Mouse (Mus musculus): Measurements from ENCODE around the gene Ddx31. TPM values are rescaled to one million over a fixed set of nuclear protein-coding genes. Genes with fewer than 3 reads are reported as not detected.
A peak's percentile ranks its signal among the peaks of the same experiment; 100 is the strongest.

Gene Ddx31
- polyA plus RNA-seq, 1 experiment from 2014 or later = 17.5 TPM

DNA sequence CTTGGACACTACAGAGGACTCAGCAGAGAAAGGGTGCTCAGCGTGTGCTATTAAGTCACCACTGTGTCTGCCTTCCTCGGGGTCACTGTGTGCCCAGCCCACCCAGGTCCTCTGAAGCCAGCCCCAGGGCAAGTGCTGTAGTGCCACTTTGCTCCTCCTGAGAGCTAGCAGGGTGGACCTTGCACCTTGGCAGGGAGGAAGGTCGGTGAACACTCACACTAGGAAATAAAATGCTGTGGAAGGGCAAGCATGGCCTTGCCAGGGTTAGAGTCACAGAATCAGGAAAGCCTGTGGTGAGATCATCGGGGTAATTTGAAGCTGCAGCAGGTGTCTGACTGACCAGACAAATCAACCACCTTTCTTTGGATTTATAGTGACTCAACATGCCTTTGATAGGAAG, 65.4 kb downstream of the Ddx31 start:
- no peak overlapping the region for H3K4me2 ChIP-seq (ENCODE audit: low read length)
- DNase-seq (ENCODE audit: low spot score) (no peak), ATAC-seq (replicated peaks; ENCODE audit: low FRiP score, low TSS enrichment, low read depth) (no peak)
- H3K27ac ChIP-seq (ENCODE audit: low read depth) = no peak overlapping the region
- H3K4me3 ChIP-seq (ENCODE audit: low read depth, low read length) = no peak overlapping the region
- H3K9me3 ChIP-seq (ENCODE audit: control insufficient read depth, low read length) = no peaks in the 10 kb centered on the region
- H3K27me3 ChIP-seq (replicated peaks; ENCODE audit: control insufficient read depth, insufficient read depth, low read length) = peaks cover 44% of the 10 kb centered on the region
- H3K9ac ChIP-seq (ENCODE audit: low read length) = no peak overlapping the region
- peaks cover 24% of the 10 kb centered on the region for H3K36me3 ChIP-seq (ENCODE audit: control insufficient read depth, insufficient read depth, low read length)
- WGBS = 74% methylated on average over 4 of the region's 4 CpGs
- H3K4me1 ChIP-seq (replicated peaks; ENCODE audit: control insufficient read depth, insufficient read depth, low read length) = no peaks in the 10 kb centered on the region

DNA sequence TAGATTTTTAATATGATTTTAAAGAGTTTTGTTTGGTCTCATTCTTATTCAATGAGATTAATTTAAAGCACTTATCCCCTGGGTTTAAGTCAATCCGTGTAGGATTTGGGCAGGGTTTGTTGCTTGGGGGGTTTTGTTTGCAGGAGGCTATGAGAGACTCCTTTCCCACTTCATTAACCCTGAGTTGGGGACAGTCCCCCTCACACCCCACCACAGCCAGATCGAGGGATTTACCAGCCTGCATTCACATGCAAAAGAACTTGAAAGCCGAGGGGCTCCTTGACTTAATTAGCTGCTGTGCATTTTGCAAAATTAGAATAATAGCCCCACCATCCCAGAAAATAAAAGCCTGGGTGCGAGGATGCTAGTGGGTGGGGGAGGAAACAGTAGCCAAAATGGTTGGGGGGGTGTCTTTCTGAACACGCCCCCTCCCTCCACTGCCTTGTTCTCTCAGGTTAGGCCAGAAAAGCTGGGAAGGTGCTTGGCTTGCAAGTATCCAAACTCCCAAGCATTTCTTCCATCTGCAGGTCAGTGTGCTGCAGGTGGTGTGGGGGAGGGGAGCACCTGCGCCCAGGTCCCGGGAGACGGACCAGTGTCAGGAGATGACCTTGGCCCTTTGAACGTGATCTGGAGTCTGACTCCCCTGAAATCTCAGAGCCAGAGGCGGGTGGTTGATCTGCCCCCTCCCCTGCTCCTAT, 67.6 kb downstream of the Ddx31 start:
- H3K36me3 ChIP-seq (ENCODE audit: control insufficient read depth, insufficient read depth, low read length) = peaks cover 18% of the 10 kb centered on the region
- no peak overlapping the region for H3K27ac ChIP-seq (ENCODE audit: low read depth)
- no peak overlapping the region for H3K9ac ChIP-seq (ENCODE audit: low read length)
- H3K4me2 ChIP-seq (ENCODE audit: low read length) = peak overlapping the region; percentile 31; the same call in 1 of the 2 replicates
- no peak overlapping the region for H3K4me3 ChIP-seq (ENCODE audit: low read depth, low read length)
- H3K4me1 ChIP-seq (replicated peaks; ENCODE audit: control insufficient read depth, insufficient read depth, low read length) = no peaks in the 10 kb centered on the region
- H3K9me3 ChIP-seq (ENCODE audit: control insufficient read depth, low read length) = no peaks in the 10 kb centered on the region
- DNase-seq (ENCODE audit: low spot score) = no peak
- 10% methylated on average over 10 of the region's 10 CpGs for WGBS
- H3K27me3 ChIP-seq (replicated peaks; ENCODE audit: control insufficient read depth, insufficient read depth, low read length) = peaks cover 66% of the 10 kb centered on the region
- ATAC-seq (replicated peaks; ENCODE audit: low FRiP score, low TSS enrichment, low read depth) = no peak

DNA sequence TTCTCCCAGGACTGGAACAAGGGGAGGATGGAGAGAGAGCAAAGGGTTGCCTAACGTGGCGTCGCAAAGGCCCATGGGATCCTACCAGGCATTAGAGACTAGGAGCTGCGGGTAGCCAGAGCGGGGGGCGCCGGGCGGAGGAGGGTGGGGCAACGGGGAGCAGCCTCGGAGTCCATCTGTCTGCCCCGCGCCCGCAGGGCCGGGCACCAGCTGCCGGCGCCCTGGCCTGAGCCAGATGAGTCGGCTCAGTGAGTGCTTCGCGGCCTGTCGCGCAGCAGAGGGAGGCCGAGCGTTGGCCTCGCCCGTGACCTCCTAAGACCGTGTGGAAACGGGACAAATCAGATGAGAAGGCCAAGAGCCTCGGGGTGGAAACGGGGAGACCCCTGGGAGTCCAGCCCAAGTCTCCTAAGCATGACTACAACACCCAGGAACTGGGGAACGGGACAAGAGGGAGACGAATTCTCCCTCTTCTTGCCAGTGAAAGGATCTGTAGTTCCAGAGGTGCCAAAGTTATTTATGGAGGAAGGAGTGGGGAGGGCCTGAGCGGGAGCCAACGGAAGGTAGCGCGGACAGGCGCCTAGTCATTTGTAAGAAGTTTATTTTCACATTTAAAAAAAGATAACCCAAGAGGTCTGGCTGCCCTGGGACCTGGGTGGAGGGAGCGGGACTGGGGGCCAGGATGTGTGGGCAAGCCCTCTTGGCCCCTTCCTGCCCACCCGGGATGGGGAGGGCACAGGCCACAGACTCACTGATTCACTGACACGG, 68.4 kb downstream of the Ddx31 start:
- peak overlapping the region; percentile 31 for H3K4me2 ChIP-seq (ENCODE audit: low read length)
- H3K9me3 ChIP-seq (ENCODE audit: control insufficient read depth, low read length) = no peaks in the 10 kb centered on the region
- no peak overlapping the region for H3K27ac ChIP-seq (ENCODE audit: low read depth)
- H3K4me1 ChIP-seq (replicated peaks; ENCODE audit: control insufficient read depth, insufficient read depth, low read length) = no peaks in the 10 kb centered on the region
- H3K36me3 ChIP-seq (ENCODE audit: control insufficient read depth, insufficient read depth, low read length) = peaks cover 18% of the 10 kb centered on the region
- WGBS = under 1% methylated on average over 38 of the region's 39 CpGs
- no peak overlapping the region for H3K4me3 ChIP-seq (ENCODE audit: low read depth, low read length)
- peaks cover 73% of the 10 kb centered on the region for H3K27me3 ChIP-seq (replicated peaks; ENCODE audit: control insufficient read depth, insufficient read depth, low read length)
- H3K9ac ChIP-seq (ENCODE audit: low read length) = no peak overlapping the region
- peak; percentile 23; the same call in 1 of the 2 replicates for ATAC-seq (replicated peaks; ENCODE audit: low FRiP score, low TSS enrichment, low read depth)
- peak; percentile 62 for DNase-seq (ENCODE audit: low spot score)

DNA sequence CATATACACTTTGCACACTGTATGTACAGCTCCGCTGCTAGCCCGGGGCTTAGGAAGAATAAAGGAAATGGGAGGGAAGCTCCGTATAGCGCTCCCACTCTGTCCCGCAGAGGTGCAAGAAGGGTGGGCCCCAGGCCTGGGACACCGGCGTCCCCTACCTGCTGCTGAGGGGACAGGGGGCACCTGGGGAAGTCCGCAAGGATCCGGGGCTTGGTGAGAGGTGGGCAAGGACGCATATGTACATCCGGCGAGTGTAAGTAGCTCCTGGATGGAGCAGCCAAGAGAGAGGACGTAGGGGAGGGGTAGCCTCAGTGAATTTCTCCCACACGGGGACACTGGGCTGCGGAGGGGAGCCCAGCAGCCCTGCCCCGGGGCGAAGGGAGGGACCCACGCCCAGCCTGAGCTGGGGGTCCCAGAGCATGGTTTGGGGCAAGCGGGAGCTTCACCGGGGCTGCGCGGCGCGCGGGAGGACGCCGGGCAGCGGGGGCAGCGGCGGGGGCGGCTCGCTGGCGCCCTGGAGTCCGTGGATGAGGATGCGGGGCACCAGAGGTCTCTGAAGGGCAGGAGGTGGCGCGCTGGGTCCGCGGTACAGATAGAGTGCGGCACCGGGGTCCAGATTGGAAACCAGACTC, 69.1 kb downstream of the Ddx31 start:
- Histone ChIP-seq H3K27ac (ENCODE audit: low read depth) (no peak overlapping the region), H3K27me3 (replicated peaks; ENCODE audit: control insufficient read depth, insufficient read depth, low read length) (peaks cover 81% of the 10 kb centered on the region), H3K4me2 (ENCODE audit: low read length) (no peak overlapping the region), H3K9me3 (ENCODE audit: control insufficient read depth, low read length) (no peaks in the 10 kb centered on the region), H3K4me1 (replicated peaks; ENCODE audit: control insufficient read depth, insufficient read depth, low read length) (no peaks in the 10 kb centered on the region), H3K4me3 (ENCODE audit: low read depth, low read length) (no peak overlapping the region), H3K9ac (ENCODE audit: low read length) (no peak overlapping the region), H3K36me3 (ENCODE audit: control insufficient read depth, insufficient read depth, low read length) (peaks cover 17% of the 10 kb centered on the region)
- DNase-seq (ENCODE audit: low spot score) (peak; percentile 67), ATAC-seq (replicated peaks; ENCODE audit: low FRiP score, low TSS enrichment, low read depth) (no peak)
- WGBS = 1% methylated on average over 41 of the region's 41 CpGs

DNA sequence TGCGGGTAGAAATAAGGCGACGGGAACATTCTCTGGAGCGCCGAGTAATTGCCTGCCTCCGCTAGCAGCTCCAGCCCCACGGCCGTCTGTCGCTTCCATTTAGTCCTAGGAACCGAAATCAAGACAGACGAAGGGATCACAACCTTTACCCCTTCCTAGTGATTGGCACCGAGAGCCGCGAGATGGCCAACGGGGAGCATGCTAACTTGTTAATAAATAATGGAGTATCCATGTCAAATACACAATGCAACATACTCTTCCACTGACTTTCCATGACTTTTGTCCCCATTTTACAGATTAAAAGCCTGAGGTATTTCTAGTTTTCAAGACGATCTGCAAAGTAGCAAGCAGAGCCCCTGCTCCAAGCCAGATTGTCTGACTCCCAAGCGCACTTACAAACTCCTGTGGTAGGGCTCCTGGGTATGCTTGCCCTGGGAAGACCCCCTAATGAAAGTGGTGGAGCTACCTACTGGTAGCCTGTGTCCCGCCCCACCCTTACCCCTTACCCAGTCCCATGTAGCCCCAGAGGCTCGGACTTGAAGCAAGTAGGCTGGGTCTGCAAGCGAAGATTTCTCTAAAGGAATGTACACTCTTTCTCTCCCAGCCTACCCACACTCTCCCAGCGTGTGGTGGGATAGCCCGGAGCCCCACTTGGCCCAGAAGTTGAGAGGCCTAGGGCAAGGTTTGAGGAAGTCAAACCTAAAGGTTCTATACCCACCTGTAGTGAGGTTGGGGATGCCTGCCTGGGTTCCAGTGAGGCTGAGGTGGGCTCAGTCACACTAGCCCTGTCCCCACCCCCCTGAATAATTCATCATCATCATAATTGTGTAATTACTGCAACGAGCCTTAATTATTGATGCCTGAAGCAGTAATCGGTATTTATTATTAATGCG, 69.9 kb downstream of the Ddx31 start:
- 6% methylated on average over 25 of the region's 25 CpGs for WGBS
- peaks cover 88% of the 10 kb centered on the region for H3K27me3 ChIP-seq (replicated peaks; ENCODE audit: control insufficient read depth, insufficient read depth, low read length)
- no peak overlapping the region for H3K9ac ChIP-seq (ENCODE audit: low read length)
- no peak overlapping the region for H3K4me3 ChIP-seq (ENCODE audit: low read depth, low read length)
- H3K4me1 ChIP-seq (replicated peaks; ENCODE audit: control insufficient read depth, insufficient read depth, low read length) = no peaks in the 10 kb centered on the region
- no peak for ATAC-seq (replicated peaks; ENCODE audit: low FRiP score, low TSS enrichment, low read depth)
- DNase-seq (ENCODE audit: low spot score) = peak; percentile 53
- no peak overlapping the region for H3K4me2 ChIP-seq (ENCODE audit: low read length)
- no peak overlapping the region for H3K27ac ChIP-seq (ENCODE audit: low read depth)
- no peaks in the 10 kb centered on the region for H3K9me3 ChIP-seq (ENCODE audit: control insufficient read depth, low read length)
- peaks cover 10% of the 10 kb centered on the region for H3K36me3 ChIP-seq (ENCODE audit: control insufficient read depth, insufficient read depth, low read length)

DNA sequence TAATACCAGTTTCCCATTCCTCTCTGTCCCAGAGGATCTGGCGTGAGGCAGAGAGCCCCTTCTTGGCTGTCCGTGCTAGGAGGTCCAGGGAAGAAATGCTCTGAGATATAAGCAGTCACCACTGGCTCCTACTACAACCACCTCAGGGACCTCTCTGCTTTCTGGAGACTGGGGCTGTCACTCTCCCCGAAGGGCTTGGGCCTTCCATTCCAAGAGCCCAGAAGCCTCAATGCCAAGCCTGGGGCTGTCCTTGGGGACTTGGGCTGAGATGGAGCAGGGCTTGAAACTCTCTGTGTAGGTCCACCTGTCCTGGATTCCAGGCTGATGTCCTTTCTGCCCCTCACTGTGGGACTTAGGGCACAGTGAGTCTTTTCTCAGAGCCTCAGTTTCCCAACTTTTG, 70.7 kb downstream of the Ddx31 start:
- H3K9ac ChIP-seq (ENCODE audit: low read length) = no peak overlapping the region
- no peak overlapping the region for H3K4me2 ChIP-seq (ENCODE audit: low read length)
- H3K27ac ChIP-seq (ENCODE audit: low read depth) = no peak overlapping the region
- 6% methylated on average over 3 of the region's 3 CpGs for WGBS
- peaks cover 2% of the 10 kb centered on the region; the same call in 1 of the 2 replicates for H3K36me3 ChIP-seq (ENCODE audit: control insufficient read depth, insufficient read depth, low read length)
- no peaks in the 10 kb centered on the region for H3K9me3 ChIP-seq (ENCODE audit: control insufficient read depth, low read length)
- no peak overlapping the region for H3K4me3 ChIP-seq (ENCODE audit: low read depth, low read length)
- H3K4me1 ChIP-seq (replicated peaks; ENCODE audit: control insufficient read depth, insufficient read depth, low read length) = no peaks in the 10 kb centered on the region
- ATAC-seq (replicated peaks; ENCODE audit: low FRiP score, low TSS enrichment, low read depth) = no peak
- DNase-seq (ENCODE audit: low spot score) = no peak
- peaks cover 96% of the 10 kb centered on the region for H3K27me3 ChIP-seq (replicated peaks; ENCODE audit: control insufficient read depth, insufficient read depth, low read length)

DNA sequence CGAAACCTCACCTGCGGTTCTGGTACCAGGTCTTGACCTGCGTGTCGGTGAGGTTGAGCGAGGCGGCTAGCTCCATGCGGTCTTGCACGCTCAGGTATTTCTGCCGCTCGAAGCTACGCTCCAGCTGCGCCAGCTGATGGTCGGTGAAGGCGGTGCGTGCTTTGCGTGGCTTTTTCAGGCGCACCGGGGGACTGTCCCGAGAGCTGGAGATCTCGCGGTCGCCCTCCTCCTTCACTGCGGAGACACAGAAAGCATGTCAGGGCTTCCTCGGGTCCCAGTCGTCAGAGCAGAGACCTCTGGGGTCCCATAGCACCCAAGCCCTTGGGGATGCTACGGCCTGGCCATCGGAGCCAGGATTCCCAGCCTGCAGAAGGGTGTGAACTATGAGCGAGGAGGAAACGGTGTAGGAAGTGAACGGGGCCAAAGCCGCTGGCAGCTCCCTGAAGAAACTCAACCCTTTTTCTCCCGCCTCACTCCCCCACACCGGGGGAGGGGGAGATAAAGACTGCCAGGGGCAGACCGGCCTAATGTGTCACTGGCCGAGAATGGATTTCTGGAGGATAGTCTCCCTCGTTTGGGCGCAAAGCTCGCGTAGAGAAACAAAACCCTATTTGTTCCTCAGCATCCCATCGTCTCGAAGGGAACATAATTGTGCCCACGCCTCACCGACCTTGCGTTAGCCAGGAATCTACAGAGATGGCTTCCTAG, 71.3 kb downstream of the Ddx31 start:
- under 1% methylated on average over 44 of the region's 44 CpGs for WGBS
- no peak overlapping the region for H3K9ac ChIP-seq (ENCODE audit: low read length)
- no peak overlapping the region for H3K27ac ChIP-seq (ENCODE audit: low read depth)
- ATAC-seq (replicated peaks; ENCODE audit: low FRiP score, low TSS enrichment, low read depth) (no peak), DNase-seq (ENCODE audit: low spot score) (peak; percentile 66)
- no peaks in the 10 kb centered on the region for H3K9me3 ChIP-seq (ENCODE audit: control insufficient read depth, low read length)
- H3K4me3 ChIP-seq (ENCODE audit: low read depth, low read length) = no peak overlapping the region
- no peaks in the 10 kb centered on the region for H3K36me3 ChIP-seq (ENCODE audit: control insufficient read depth, insufficient read depth, low read length)
- peaks cover 100% of the 10 kb centered on the region for H3K27me3 ChIP-seq (replicated peaks; ENCODE audit: control insufficient read depth, insufficient read depth, low read length)
- no peaks in the 10 kb centered on the region for H3K4me1 ChIP-seq (replicated peaks; ENCODE audit: control insufficient read depth, insufficient read depth, low read length)
- H3K4me2 ChIP-seq (ENCODE audit: low read length) = no peak overlapping the region
